Mouse (Mus musculus) gastrocnemius, postnatal 4 days (tissue): ENCODE results near the gene Myo5a. TPM values are rescaled to one million over a fixed set of nuclear protein-coding genes. Genes with fewer than 3 reads are reported as not detected.

Experiments
- total RNA-seq, 2 experiments: library from RNA; stranded (reverse); gene quantifications; 2 replicates each; pipeline ENCODE4 v1.2.3; 2021

Myo5a gene
- total RNA-seq, 2 experiments from 2014 or later = 38.8 to 39.1 TPM

Other genes starting within 250 kb of the Myo5a start
- gene Onecut1, start 209.1 kb upstream of the Myo5a start, total RNA-seq = not detected
- gene Fam214a, start 118.1 kb upstream of the Myo5a start, total RNA-seq = 10 to 100 TPM; 23.7 to 36.8 TPM
- 100 to 1,000 TPM; 147 to 167 TPM for gene Arpp19, start 33.4 kb upstream of the Myo5a start, total RNA-seq
- 10 to 100 TPM in 1 of 2 experiments, 1 to 10 TPM in 1; 5.7 to 11.4 TPM for gene Myo5c, start 161.0 kb downstream of the Myo5a start, total RNA-seq
- gene Gnb5, start 235.3 kb downstream of the Myo5a start, total RNA-seq = 10 to 100 TPM; 12.1 to 14.9 TPM